Mouse (Mus musculus) limb, embryonic 14.5 days (tissue): ENCODE results near the gene Dusp9. TPM values are rescaled to one million over a fixed set of nuclear protein-coding genes. Genes with fewer than 3 reads are reported as not detected.

Source experiments
- ATAC-seq: fragments of 200-750 bp; cut with Nextera tagmentation; 2 replicates; pipeline ENCODE4 v1.8.0; 2017; ENCODE audit warnings: low read depth, moderate number of reproducible peaks, moderate TSS enrichment; ENCODE audit not compliant: low FRiP score
- DNase-seq: peaks from one replicate; pipeline ENCODE4 v3.0.0-alpha.2; 2015; ENCODE audit warnings: low spot score
- H3K27ac ChIP-seq: fragments of 300-500 bp; sonication (generic); replicated peaks from 2 replicates; pipeline ENCODE4 v1.5.1; 2014; ENCODE audit warnings: low read depth, mild to moderate bottlenecking, low read length, moderate library complexity, mixed read lengths
- H3K27me3 ChIP-seq: fragments of 300-500 bp; sonication (generic); 2 replicates; pipeline ENCODE4 v1.6.1; 2014; ENCODE audit warnings: low read length, mixed read lengths; ENCODE audit not compliant: control insufficient read depth, insufficient read depth
- H3K36me3 ChIP-seq: fragments of 300-500 bp; sonication (generic); 2 replicates; pipeline ENCODE4 v1.6.1; 2014; ENCODE audit warnings: mild to moderate bottlenecking, low read length, moderate library complexity, mixed read lengths; ENCODE audit not compliant: control insufficient read depth, insufficient read depth
- H3K4me1 ChIP-seq: fragments of 300-500 bp; sonication (generic); 2 replicates; pipeline ENCODE4 v1.6.1; 2014; ENCODE audit warnings: antibody characterized with exemption, low read length, mixed read lengths; ENCODE audit not compliant: control insufficient read depth, insufficient read depth
- H3K4me2 ChIP-seq: fragments of 300-500 bp; sonication (generic); replicated peaks from 2 replicates; pipeline ENCODE4 v1.6.1; 2014; ENCODE audit warnings: low read depth, mild to moderate bottlenecking, low read length, moderate library complexity; ENCODE audit not compliant: severe bottlenecking
- H3K4me3 ChIP-seq: fragments of 300-500 bp; sonication (generic); replicated peaks from 2 replicates; pipeline ENCODE4 v1.5.1; 2014; ENCODE audit warnings: low read length
- H3K9ac ChIP-seq: fragments of 300-500 bp; sonication (generic); 2 replicates; pipeline ENCODE4 v1.6.1; 2014; ENCODE audit warnings: mild to moderate bottlenecking, low read depth, low read length, moderate library complexity; ENCODE audit not compliant: severe bottlenecking
- H3K9me3 ChIP-seq: fragments of 300-500 bp; sonication (generic); 2 replicates; pipeline ENCODE4 v1.6.1; 2016; ENCODE audit warnings: low read length; ENCODE audit not compliant: control insufficient read depth
- POLR2A ChIP-seq: fragments of 200-500 bp; IDR thresholded peaks from 2 replicates; pipeline ENCODE4 v1.8.0; 2012; ENCODE audit warnings: inconsistent platforms, mild to moderate bottlenecking, moderate library complexity, borderline replicate concordance; ENCODE audit not compliant: insufficient read depth, insufficient read length; ENCODE audit errors: extremely low read depth
- WGBS: fragments of 180-500 bp; shearing (Covaris S2); extraction: QIAGEN DNeasy Blood & Tissue Kit; methylation state at CpG from one replicate; pipeline ENCODE4 v1.1.7; 2014; 5-methylcytosine and 5-hydroxymethylcytosine counted together
- polyA plus RNA-seq, 2 experiments: library from polyadenylated mRNA; depleted of rRNA in 1 of 2; stranded (reverse) in 1 of 2; unstranded in 1 of 2; fragments of >200 nt; fragmentation: Nextera tagmentation in 1 of 2; extraction: Ambion mirVana in 1 of 2; gene quantifications; 2 replicates each; pipeline versions ENCODE4 v1.2.1 to v1.2.3; 2012 to 2014

Dusp9 gene
- polyA plus RNA-seq, 2 experiments = 2.4 to 10.9 TPM

DNA sequence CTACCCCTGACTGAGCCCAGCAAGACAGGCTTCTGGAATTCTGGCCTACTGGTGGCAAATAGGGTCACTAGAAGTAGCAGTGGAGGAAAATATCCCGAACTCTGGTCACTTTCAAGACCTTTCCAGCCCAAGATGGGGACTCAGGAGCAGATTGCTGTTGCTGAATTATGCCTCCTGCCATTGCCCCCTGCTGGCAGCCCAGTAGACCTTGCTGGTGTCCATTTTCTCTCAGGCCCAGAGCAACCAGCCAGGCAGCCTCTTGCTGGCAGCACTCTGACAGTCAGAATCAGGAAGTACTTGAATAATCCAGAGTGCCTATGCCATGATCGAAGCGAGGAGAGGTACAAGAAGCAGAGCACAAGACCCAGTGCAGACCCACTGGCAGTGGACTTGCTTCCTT lies 16.3 kb downstream of the Dusp9 start:
- Histone ChIP-seq H3K4me3 (no peak overlapping the region), H3K9ac (no peak overlapping the region), H3K4me2 (no peak overlapping the region), H3K27ac (no peak overlapping the region), H3K36me3 (no peaks in the 10 kb centered on the region), H3K4me1 (no peaks in the 10 kb centered on the region), H3K27me3 (no peaks in the 10 kb centered on the region), H3K9me3 (no peaks in the 10 kb centered on the region)
- DNase-seq = no peak
- ATAC-seq = no peak
- no peak for TF ChIP-seq POLR2A
- 84% methylated on average over 3 of the region's 3 CpGs for WGBS

DNA sequence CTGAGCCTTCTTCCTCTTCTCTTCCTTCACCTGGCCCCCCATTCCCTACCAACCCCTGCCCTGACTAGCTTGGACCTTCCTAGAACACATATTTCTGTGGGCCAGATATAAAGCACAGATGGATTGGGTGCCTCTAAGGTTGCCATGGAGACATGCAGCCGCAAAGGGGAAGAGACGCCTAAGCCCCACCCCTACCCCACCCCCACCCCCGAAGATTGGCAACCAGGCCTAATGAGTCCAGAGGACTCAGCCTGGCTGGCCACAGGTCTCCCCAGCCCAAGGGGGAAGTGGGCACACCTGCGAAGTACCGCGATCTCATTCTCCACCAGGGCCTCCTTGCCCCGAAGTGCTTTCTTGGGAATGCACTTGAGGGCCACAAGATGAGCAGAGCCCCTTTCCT lies 19.2 kb downstream of the Dusp9 start:
- ATAC-seq (no peak), DNase-seq (no peak)
- Histone ChIP-seq H3K27ac (no peak overlapping the region), H3K27me3 (no peaks in the 10 kb centered on the region), H3K4me3 (no peak overlapping the region), H3K36me3 (no peaks in the 10 kb centered on the region), H3K9me3 (no peaks in the 10 kb centered on the region), H3K4me2 (no peak overlapping the region), H3K9ac (no peak overlapping the region), H3K4me1 (no peaks in the 10 kb centered on the region)
- WGBS = 52% methylated on average over 7 of the region's 7 CpGs
- TF ChIP-seq POLR2A = no peak

DNA sequence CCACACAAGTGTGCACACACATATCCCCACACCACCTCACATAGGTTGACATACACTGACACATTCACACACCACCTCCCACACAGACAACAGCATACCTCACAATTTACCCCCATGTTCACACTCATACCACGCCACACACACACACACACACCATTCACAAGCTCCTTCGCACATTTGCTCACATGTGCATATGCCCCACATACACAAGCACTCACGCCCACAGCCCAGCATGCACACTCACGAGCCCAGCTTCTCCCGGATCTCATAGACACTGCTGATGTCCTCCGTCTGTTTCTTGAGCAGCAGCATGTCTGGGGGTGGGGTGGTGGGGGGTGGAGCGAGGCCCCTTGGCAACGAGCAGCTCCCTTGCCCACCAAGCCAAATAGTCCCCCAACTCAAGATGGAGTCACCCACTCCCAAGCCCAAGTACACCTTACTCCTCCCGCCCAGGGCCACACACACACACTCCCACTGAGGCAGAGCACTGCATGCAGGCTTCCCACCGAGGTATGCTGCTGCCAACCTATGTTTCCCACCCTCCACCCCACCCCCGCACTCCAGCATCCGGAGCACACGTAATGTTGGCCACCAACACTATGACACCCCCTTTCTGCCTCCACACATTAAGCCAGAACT lies 19.8 kb downstream of the Dusp9 start:
- ATAC-seq (no peak), DNase-seq (no peak)
- 56% methylated on average over 12 of the region's 13 CpGs for WGBS
- Histone ChIP-seq H3K27ac (no peak overlapping the region), H3K4me3 (peak overlapping the region; percentile 44), H3K4me1 (no peaks in the 10 kb centered on the region), H3K9me3 (no peaks in the 10 kb centered on the region), H3K27me3 (no peaks in the 10 kb centered on the region), H3K36me3 (no peaks in the 10 kb centered on the region), H3K4me2 (peak overlapping the region; percentile 71), H3K9ac (peak overlapping the region; percentile 54; the same call in 1 of the 2 replicates)
- no peak for TF ChIP-seq POLR2A

DNA sequence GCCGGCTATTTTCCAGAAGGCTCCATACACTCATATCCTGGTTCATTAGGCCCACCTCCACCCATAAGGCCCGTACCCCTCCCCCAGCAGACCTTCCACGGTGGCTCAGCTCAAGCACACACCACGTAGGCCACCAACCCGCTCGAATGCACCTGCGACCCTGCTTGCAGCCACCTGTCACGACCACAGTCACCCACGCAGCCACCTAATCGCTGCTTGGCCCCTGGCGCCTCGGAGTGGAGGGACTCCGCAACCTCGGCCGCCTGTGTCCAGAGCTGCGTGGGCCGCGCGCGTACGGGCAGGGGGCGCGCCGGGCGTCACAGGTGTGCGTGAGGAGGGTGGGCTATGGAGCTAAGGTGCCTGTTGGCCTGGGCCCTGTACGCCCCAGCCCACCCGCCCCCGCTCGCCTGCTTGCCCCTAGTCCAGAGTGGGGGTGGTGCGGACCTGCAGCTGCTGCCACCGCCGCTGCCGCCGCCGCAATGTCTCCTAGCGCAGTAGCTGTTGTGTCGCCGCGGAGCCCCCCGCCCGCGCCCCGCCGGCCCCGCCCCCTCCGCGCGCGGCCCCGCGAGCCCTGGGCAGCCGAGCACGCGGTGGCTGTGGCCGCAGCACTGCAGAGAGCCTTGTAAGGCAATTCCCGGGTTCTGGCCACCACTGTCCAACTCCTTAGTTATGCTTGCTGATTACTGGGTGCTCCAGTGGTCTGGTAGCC lies 20.5 kb downstream of the Dusp9 start, which contains the start of gene Pnck:
Pnck (minus strand) TSS at position 543 of the 709 bp plus-strand sequence.
- no peaks in the 10 kb centered on the region for H3K4me1 ChIP-seq
- H3K9ac ChIP-seq = peak within 1 kb of the TSS; percentile 54
- peak; percentile 69 for ATAC-seq
- H3K27me3 ChIP-seq = no peaks in the 10 kb centered on the region
- DNase-seq = no peak
- WGBS = 41% methylated on average over 25 of the region's 57 CpGs
- H3K27ac ChIP-seq = no peak within 1 kb of the TSS
- H3K9me3 ChIP-seq = no peaks in the 10 kb centered on the region
- peak within 1 kb of the TSS; percentile 44 for H3K4me3 ChIP-seq
- no peaks in the 10 kb centered on the region for H3K36me3 ChIP-seq
- no peak for TF ChIP-seq POLR2A
- H3K4me2 ChIP-seq = peak within 1 kb of the TSS; percentile 71

DNA sequence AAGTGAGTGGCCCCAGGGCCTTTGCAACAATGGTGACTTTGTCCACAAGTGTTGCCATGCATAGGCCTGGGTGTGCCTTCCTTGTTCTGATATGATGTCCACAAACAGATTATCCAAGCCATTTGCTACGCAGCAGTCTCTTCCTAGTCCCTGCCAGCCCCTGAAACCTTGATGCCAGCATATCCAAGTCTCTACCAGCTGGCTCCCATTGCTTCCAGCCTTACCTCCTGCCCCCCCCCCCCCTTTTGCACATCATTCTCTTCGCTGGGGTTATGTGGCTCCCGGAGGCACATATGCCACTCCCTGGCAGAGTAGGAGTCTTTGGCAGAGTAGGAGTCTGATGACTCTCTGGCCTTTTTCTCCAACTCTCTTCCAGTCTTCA lies 21.1 kb downstream of the Dusp9 start:
- Histone ChIP-seq H3K36me3 (no peaks in the 10 kb centered on the region), H3K4me1 (no peaks in the 10 kb centered on the region), H3K27ac (no peak overlapping the region), H3K27me3 (no peaks in the 10 kb centered on the region), H3K4me3 (peak overlapping the region; percentile 44), H3K9me3 (no peaks in the 10 kb centered on the region), H3K4me2 (peak overlapping the region; percentile 71), H3K9ac (peak overlapping the region; percentile 54)
- ATAC-seq = no peak
- 59% methylated on average over 3 of the region's 3 CpGs for WGBS
- no peak for TF ChIP-seq POLR2A
- DNase-seq = no peak
